Mouse (Mus musculus) adrenal gland, postnatal 10 days (tissue): ENCODE results near the gene Srebf2. TPM values are rescaled to one million over a fixed set of nuclear protein-coding genes. Genes with fewer than 3 reads are reported as not detected.
A peak's percentile ranks its signal among the peaks of the same experiment; 100 is the strongest.
"Not testable (repeated sequence)": the region's sequence is repeated elsewhere in the genome, so short reads cannot be mapped to it uniquely, and the experiment has no call there.

Source experiments
- DNase-seq: peaks from one replicate; pipeline ENCODE4 v3.0.0; 2021; ENCODE audit warnings: mixed read lengths
- long read RNA-seq, 2 experiments: library from polyadenylated mRNA; stranded (forward); transcript quantifications; one replicate each; pipeline ENCODE4 v2.0.0; 2021
- total RNA-seq, 2 experiments: library from RNA; stranded (reverse); gene quantifications; 2 replicates each; pipeline ENCODE4 v1.2.3; 2021

Srebf2 gene
- total RNA-seq: 10 to 100 TPM; 44.6 to 47.5 TPM
- long read RNA-seq, experiment 1, full-length matches to known transcripts: 7 of 22 reads
- long read RNA-seq, experiment 1, partial matches to known transcripts: 4 of 22 reads
- long read RNA-seq, experiment 1, other reads (novel, unspliced or antisense): 11 of 22 reads
- long read RNA-seq, experiment 2, full-length matches to known transcripts: 7 of 22 reads
- long read RNA-seq, experiment 2, partial matches to known transcripts: 2 of 22 reads
- long read RNA-seq, experiment 2, other reads (novel, unspliced or antisense): 13 of 22 reads

- DNase-seq: peak; percentile 99
These were observed at the start of gene Srebf2 for GRCm38 (mm10) chr15:82146770-82147610. Gene Srebf2, plus strand, starts transcription at chr15:82147181.

DNA sequence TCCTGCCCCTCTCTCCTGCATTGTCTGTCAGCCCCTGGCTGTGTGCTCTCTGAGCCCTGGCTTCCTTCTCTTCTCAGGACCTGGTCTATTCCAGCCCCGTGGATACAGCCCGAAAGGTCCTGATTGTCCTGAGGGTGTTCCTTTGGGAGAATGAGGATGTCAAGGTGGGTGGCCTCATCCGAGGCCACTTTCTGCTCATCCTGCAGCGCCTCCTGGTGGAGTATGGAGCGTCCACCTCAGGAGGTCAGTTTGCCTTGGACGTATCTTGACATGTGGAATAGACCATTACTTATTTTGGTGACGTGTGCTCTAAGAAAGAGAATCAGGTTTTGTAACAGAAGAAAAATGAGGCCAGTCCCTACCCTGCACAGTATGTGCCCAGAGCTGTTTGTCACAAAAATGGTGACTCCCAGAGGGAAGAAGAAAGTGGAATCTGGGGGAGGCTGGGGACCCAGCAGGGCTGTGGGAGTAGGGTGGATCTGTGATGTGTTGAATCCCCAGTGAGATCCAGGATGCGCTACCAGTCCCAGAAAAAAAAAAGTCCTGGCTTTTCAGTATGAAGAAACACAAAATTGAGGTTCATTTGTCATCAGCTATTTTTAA, 39.9 kb upstream of the Srebf2 start:
- peak; percentile 83 for DNase-seq

DNA sequence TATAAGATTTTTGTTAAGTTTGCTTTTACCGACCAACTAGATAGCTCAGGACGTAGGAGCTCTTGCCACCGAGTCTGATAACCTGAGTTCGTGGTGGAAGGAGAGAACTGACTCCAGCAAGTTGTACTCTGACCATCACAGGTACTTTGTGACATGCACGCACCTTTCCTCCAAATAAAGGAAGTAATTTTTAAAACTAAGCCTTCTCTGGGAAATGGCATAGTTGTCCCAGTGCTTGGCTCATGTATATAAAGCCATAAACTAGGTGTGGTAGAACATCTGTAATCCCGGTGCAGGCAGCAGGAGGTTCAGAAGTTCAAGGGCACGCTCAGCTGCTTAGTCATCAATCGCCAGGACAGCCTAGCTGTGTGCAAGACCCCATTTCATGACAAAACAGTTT, 26.4 kb upstream of the Srebf2 start:
- DNase-seq: no peak

DNA sequence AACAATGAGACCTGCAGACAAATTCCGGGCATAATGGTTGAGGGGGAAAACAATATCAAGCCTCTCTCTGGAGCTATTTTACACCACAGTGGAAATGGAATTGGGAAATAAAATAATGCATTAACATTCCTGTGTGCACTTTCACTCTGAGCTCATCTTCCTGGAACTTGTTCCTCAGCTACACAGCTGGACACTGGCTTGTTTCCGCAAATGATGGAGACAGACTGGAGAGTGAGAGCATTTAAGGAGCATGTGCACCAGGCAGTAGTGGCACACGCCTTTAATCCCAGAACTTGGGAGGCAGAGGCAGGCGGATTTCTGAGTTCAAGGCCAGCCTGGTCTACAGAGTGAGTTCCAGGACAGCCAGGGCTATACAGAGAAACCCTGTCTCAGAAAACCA, 20.3 kb upstream of the Srebf2 start:
- DNase-seq: not testable (repeated sequence)

- DNase-seq: peak; percentile 98
These were observed 19.3 kb upstream of the Srebf2 start, which contains the start of gene Ccdc134 for GRCm38 (mm10) chr15:82127426-82128374. Gene Ccdc134, plus strand, starts transcription at chr15:82127922.

DNA sequence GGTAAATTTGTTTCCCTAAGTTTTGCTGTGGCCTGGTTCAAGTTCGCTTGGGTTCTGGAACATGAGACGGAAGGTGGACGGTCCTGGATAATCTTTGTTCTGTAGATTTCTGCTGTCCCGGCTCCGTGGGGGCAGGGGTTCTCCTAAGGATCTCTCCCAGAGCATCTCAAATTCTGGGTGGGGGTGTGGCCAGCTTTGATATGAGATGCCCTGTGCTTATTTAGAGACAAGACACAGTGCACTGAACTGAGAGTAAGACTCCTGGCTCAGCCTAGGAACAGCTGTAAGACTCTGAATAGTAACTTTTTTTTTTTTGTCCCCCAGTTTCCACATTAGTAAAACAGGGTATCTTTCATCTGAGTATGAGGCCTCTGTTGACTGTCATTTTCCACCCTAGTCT, 18.6 kb upstream of the Srebf2 start:
- DNase-seq: peak; percentile 6

DNA sequence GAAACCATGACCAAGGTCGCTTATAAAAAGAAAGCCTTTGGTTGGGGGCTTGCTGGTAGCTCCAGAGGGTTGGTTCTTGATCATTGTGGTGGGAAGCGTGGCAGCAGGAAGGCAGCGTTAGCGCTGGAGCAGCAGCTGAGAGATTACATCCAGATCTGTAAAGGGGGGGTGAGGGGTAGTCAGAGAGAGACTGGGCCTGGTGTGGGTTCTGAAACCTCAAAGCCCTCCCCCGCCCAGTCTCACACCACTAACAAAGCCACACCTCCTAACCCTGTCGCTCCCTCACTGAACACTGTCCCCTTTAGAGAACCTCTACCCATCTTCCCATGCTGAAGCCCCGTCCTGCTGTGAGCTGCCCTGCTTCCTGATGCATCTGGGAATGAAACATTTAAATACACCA, 16.4 kb upstream of the Srebf2 start:
- no peak for DNase-seq

GRCm38 (mm10) chr15:82135372-82135771, 11.6 kb upstream of the Srebf2 start:
- DNase-seq: no peak

- DNase-seq: peak; percentile 75
These were observed 8.4 kb upstream of the Srebf2 start for GRCm38 (mm10) chr15:82138565-82138964.

GRCm38 (mm10) chr15:82139196-82139595, 7.8 kb upstream of the Srebf2 start:
- DNase-seq: no peak

DNA sequence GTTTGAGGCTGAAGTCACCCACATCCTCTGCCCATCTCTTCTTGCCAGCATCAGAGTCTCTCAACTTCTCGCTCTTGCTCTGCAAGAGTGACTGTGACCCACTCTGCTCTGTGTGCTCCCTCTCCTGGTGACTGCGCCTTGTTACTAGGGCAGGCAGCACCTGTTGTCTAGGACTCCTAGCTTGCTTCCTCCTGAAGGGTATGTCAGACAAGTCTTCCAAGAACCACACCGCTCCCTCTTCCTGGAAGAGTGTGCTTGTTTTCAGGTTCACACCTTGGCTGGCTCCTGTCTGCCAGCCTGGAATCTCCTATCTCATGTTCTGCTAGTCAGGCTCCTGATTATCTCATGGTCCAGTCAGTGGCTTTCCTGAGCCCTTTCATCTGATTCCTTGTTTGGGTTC, 6.6 kb upstream of the Srebf2 start:
- DNase-seq: no peak

DNA sequence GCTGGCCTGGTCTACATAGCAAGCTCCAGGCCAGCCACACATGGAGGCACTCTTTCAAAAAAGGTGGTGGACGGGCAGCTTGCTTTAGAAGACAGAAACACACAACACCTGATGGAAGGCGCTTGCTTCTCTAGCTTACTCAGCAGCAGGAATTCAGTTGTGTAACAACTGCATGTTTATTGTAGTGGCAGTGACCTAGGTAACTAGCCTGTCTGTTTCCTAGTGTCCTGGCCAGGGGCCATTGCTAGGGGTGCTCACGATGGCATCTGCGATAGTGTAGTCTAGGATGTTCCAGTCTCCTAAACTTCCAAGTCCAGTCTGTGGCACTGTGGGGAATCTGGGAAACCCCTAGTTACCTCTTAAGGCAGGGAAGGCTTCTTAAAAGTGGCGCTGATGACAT, 2.8 kb upstream of the Srebf2 start:
- no peak for DNase-seq

GRCm38 (mm10) chr15:82145408-82145807, 1.6 kb upstream of the Srebf2 start:
- no peak for DNase-seq

GRCm38 (mm10) chr15:82145851-82146769, 871 bp upstream of the Srebf2 start:
- no peak for DNase-seq

DNA sequence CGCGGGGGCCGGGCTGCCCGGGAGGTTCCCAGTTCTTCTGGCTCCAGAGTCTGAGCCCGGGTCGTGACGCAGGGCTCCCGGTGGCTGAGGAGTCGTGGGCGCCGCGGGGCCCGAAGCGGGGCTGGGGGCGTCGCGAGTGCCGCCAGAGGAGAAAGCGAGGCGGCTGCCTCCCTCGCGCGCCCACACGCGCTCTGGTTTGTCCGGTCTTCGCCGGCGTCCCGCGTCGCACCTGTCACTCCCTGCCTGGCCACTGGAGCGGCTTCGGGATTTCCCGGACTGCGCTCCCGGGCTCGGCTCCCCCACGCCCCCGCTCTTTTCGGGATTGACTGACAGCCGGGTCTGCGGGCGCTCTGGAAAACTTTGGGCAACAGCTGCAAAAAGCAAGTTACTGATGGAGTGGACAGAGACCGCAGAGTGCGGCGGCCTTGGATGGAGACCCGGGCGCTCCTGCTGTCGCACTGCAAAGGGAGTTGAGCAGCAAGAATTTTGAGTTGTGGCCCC, 680 bp downstream of the Srebf2 start:
- peak; percentile 67 for DNase-seq

- DNase-seq: no peak
These were observed 1.5 kb downstream of the Srebf2 start for GRCm38 (mm10) chr15:82148510-82148911.

DNA sequence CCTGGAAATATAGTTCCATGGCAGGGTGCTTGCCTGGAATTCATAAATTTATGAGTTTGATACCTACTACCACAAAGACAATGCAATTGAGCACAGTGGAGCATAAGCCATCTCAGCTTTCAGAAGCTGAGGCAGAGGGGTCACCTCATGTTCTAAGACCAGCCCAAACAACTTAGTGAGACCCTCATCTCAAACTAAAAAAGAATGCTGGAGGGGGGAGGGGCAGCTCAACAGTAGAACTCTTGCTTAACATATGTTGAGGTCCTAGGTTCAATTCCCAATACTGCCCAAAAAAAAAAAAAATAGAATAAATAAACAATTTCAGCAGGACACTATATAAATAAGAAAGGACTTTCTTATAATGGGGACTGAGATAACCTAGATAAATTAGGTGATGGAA, 3.1 kb downstream of the Srebf2 start:
- DNase-seq: no peak

- no peak for DNase-seq
These were observed 4.2 kb downstream of the Srebf2 start for GRCm38 (mm10) chr15:82151176-82151575.

- no peak for DNase-seq
These were observed 5.0 kb downstream of the Srebf2 start for GRCm38 (mm10) chr15:82152022-82152421.

DNA sequence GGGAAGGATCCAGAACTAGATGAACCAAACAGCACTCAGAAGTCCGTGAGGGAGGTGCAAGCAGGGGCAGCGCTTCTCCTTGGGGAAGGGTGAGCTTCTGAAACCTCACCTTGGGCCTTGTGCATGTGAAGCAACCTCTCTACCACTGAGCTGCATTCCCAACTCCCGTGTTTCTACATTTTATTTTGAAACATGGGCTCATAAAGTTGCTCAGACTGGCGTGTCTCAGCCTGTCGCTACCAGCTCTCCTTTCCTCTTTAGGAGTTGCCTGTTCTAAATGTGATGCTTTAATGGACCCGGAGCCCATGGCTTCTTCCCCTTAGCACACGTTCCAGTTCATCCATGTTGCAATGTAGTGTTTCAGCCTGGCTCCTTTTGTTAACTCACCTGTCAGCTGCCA, 5.5 kb downstream of the Srebf2 start:
- no peak for DNase-seq

DNA sequence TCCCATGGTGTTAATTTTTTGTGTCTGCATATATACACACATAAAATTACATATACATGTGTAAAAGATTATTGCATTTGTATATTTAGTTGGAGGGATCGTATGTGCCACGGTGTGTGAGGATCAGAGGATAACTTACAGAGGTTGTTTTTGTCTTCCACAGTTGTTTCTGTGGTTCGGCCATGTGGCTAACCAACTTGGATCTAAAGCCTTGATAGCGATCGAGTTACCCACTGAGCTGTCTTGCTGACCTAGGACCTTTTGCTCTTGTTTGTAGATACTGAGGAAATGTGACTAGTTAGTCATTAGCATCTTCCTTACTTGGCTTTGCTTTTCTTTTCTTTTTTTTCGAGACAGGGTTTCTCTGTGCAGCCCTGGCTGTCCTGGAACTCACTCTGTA, 9.3 kb downstream of the Srebf2 start:
- no peak for DNase-seq
